Mouse (Mus musculus) limb, embryonic 10.5 days (tissue): ENCODE results near the gene Dgat2. TPM values are rescaled to one million over a fixed set of nuclear protein-coding genes. Genes with fewer than 3 reads are reported as not detected.

ENCODE experiments used
- DNase-seq: peaks from one replicate; pipeline ENCODE4 v3.0.0-alpha.2; 2017; ENCODE audit warnings: low spot score
- H3K27ac ChIP-seq: fragments of 300-500 bp; sonication (generic); 2 replicates; pipeline ENCODE4 v1.5.1; 2016; ENCODE audit warnings: mild to moderate bottlenecking
- H3K27me3 ChIP-seq: fragments of 300-500 bp; sonication (generic); 2 replicates; pipeline ENCODE4 v1.6.1; 2016; ENCODE audit warnings: low read depth, mild to moderate bottlenecking; ENCODE audit not compliant: poor library complexity, severe bottlenecking
- H3K36me3 ChIP-seq: fragments of 300-500 bp; sonication (generic); 2 replicates; pipeline ENCODE4 v1.6.1; 2016; ENCODE audit warnings: mild to moderate bottlenecking, moderate library complexity
- H3K4me1 ChIP-seq: fragments of 300-500 bp; sonication (generic); 2 replicates; pipeline ENCODE4 v1.6.1; 2016
- H3K4me3 ChIP-seq: fragments of 300-500 bp; sonication (generic); 2 replicates; pipeline ENCODE4 v1.5.1; 2016; ENCODE audit warnings: mild to moderate bottlenecking, moderate library complexity
- H3K9me3 ChIP-seq: fragments of 300-500 bp; sonication (generic); replicated peaks from 2 replicates; pipeline ENCODE4 v1.6.1; 2016; ENCODE audit warnings: mild to moderate bottlenecking
- WGBS: fragments of 180-500 bp; shearing (Covaris S2); methylation state at CpG from one replicate; pipeline ENCODE4 v1.1.7; 2016; 5-methylcytosine and 5-hydroxymethylcytosine counted together
- polyA plus RNA-seq: library from polyadenylated mRNA; unstranded; fragments of >200 nt; fragmentation: Nextera tagmentation; extraction: Ambion mirVana; gene quantifications from 2 replicates; pipeline ENCODE4 v1.2.1, GENCODE M21; 2016

The Dgat2 gene
- polyA plus RNA-seq, 1 experiment from 2014 or later = 14.2 TPM

DNA sequence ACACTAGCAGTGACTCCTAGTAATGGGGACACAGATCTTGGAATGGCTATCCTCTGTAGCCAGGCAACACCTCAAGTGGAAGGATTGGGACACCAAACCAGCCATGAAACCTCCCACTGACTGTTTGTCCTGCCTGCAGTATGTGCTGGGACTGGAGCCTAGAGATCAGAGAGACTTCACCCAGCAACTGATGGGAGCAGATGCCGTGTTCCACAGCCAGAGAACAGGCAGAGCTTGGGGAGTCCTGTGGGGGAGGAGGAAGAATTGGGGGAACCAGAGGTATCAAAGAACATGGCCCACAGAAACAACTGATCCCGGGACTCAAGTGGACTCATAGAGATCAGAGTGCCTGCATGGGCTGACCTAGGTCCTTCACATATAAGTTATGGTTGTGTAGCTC lies 31.2 kb upstream of the Dgat2 start:
- WGBS = 81% methylated on average over 2 of the region's 2 CpGs
- H3K27ac ChIP-seq = no peak overlapping the region

DNA sequence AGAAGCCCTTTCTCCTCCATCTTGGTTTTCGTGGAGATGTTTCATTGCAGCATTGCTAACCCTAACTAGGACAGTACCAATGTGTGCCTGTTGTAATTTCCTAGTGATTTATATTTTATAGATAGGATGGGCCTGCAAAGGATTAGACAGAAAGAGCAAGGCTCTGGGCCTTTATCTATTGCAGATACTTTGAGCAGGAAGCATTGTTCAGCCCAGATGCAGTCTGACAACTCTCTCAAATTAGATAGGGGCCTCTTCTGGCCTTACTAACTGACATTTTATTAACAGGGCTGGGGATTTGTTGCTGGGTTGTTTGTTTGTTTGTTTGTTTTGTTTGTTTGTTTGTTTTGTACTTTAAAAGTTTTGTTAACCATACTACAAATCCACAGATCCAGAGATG lies 30.5 kb upstream of the Dgat2 start:
- Histone ChIP-seq H3K9me3 (no peaks in the 10 kb centered on the region), H3K4me3 (no peak overlapping the region), H3K27me3 (no peaks in the 10 kb centered on the region), H3K4me1 (peaks cover 19% of the 10 kb centered on the region), H3K36me3 (peaks cover under 1% of the 10 kb centered on the region; the same call in 1 of the 2 replicates), H3K27ac (no peak overlapping the region)
- DNase-seq = no peak
- 94% methylated on average over 1 of the region's 1 CpGs for WGBS

More for the DNA sequence above, 31.2 kb upstream of the Dgat2 start:
- no peak for DNase-seq
- H3K27me3 ChIP-seq = no peaks in the 10 kb centered on the region
- no peaks in the 10 kb centered on the region for H3K9me3 ChIP-seq
- no peak overlapping the region for H3K4me3 ChIP-seq
- H3K4me1 ChIP-seq = peaks cover 19% of the 10 kb centered on the region
- H3K36me3 ChIP-seq = peaks cover 7% of the 10 kb centered on the region

DNA sequence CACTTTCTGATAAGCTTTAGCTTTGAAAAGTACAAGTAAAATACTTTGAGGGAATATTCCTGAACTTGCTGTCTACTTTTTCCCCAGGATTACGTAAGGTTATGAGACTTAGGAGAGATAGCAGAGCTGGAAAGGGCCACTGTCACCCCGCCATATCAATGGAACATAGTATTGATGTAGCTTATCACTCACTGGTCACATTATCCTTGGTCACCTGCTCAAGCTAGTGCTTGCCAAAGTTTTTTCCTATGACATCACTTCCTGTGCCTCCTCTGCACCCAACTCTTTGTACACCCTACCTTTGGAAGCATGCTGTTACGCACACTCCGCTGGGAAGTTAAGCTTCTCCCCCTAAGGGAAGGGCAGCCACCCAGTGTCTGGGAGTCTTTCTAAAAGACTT lies 26.2 kb upstream of the Dgat2 start:
- Histone ChIP-seq H3K9me3 (no peaks in the 10 kb centered on the region), H3K27ac (no peak overlapping the region), H3K4me1 (no peaks in the 10 kb centered on the region), H3K4me3 (no peak overlapping the region), H3K36me3 (no peaks in the 10 kb centered on the region), H3K27me3 (no peaks in the 10 kb centered on the region)
- DNase-seq = no peak
- 96% methylated on average over 4 of the region's 4 CpGs for WGBS

DNA sequence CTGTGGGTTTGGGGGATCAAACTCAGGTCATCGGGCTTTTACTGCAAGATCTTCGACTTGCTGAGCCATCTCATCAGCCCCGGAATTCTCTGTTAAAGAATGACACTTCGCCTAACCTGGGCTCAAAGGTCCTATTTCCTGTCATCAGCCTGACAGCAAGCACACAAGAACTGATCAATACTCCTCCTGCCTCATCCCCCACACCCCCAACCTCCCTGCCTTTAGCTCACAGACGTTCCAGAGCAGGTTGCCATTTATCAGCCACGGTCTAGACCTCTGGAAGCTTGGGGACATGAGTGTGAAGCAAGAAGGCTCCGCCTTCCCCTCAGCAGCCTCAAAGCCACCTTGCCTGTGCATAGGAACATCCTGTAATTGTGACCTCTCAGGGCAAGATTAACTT lies 23.8 kb upstream of the Dgat2 start:
- H3K27ac ChIP-seq = no peak overlapping the region
- DNase-seq = no peak
- H3K9me3 ChIP-seq = no peaks in the 10 kb centered on the region
- no peaks in the 10 kb centered on the region for H3K27me3 ChIP-seq
- 78% methylated on average over 7 of the region's 7 CpGs for WGBS
- H3K4me3 ChIP-seq = no peak overlapping the region
- no peaks in the 10 kb centered on the region for H3K36me3 ChIP-seq
- H3K4me1 ChIP-seq = no peaks in the 10 kb centered on the region

DNA sequence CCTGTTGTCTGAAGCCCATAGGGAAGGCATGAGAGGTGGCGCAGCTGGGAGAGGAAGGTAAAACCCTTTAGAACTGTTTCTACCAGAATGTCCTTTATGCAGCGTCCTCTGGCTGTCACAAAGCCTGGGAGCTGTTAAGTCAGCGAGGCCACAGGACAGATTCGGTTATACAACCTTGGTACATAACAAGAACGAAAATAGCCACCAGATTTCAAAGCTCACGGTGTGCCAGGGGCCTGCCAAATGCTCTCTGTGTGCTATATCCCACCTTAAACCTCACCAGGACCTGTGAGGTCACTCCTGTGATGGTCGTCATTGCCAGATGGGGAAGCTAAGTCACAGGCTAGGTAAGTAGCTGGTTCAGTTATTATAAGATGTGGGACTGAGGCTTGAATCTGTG lies 19.6 kb upstream of the Dgat2 start:
- Histone ChIP-seq H3K4me3 (no peak overlapping the region), H3K36me3 (no peaks in the 10 kb centered on the region), H3K27ac (no peak overlapping the region), H3K4me1 (peaks cover 10% of the 10 kb centered on the region), H3K27me3 (no peaks in the 10 kb centered on the region), H3K9me3 (no peaks in the 10 kb centered on the region)
- DNase-seq = no peak
- WGBS = 83% methylated on average over 7 of the region's 7 CpGs

DNA sequence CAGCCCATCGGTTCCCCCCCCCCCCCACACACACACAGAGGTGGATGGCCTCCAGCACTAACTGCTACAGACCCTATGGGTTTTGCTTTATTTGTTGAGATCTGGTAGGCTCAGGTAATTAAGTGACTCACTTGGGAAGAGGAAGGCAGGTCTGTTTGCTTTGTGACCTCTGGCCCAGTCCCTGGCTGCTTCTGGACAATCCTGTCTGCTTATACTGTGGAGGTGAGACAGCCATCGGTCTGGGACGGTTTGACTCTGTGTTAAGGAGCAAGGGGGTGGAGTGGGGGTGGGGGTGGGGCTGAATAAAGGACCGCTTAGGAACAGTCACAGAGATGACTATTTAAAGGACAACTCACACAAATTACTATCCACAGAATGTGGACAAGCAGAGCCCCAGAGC lies 17.8 kb upstream of the Dgat2 start:
- 21% methylated on average over 4 of the region's 4 CpGs for WGBS
- H3K4me1 ChIP-seq = peaks cover 10% of the 10 kb centered on the region

DNA sequence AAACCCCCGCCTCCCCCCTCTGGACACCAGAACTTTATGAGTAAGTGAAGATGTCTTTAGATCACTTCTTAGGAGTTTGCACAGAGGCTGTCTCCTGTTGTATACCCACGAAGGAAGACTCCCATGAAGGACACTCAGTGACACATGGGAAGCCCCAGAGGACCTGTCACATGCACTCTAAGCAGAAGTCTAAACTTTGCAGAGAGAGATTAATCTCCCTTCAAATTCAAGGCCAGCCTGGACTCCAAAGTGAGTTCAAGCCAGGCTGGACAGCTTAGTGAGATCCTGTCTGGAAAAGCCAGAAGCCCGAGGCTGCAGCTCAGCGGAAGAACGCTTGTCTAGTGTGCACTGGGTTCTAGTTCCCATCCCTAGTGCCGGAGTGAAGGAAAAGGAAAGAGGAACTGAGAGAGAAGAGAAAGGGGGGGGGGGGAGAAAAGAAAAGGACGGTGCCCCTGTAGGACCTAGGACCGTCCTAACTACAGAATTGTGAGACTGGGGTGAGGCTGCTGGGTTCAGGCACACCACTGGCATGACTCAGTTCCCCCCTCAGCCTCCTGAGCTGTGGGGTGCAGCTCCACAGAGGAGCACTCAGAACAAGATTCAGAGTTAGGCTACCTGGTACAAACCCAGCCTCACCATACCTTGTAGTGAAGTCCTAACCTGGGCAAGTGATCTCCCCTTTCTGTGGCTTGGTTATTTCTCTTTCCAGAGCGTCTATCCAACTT lies 17.1 kb upstream of the Dgat2 start:
- H3K4me1 ChIP-seq = peaks cover 10% of the 10 kb centered on the region
- H3K9me3 ChIP-seq = no peaks in the 10 kb centered on the region
- no peaks in the 10 kb centered on the region for H3K27me3 ChIP-seq
- WGBS = 86% methylated on average over 9 of the region's 9 CpGs
- H3K36me3 ChIP-seq = no peaks in the 10 kb centered on the region
- DNase-seq = no peak
- H3K27ac ChIP-seq = no peak overlapping the region
- H3K4me3 ChIP-seq = no peak overlapping the region

More for the DNA sequence above, 17.8 kb upstream of the Dgat2 start:
- no peak overlapping the region for H3K4me3 ChIP-seq
- no peaks in the 10 kb centered on the region for H3K27me3 ChIP-seq
- H3K36me3 ChIP-seq = no peaks in the 10 kb centered on the region
- no peak overlapping the region for H3K27ac ChIP-seq
- no peaks in the 10 kb centered on the region for H3K9me3 ChIP-seq
- no peak for DNase-seq

DNA sequence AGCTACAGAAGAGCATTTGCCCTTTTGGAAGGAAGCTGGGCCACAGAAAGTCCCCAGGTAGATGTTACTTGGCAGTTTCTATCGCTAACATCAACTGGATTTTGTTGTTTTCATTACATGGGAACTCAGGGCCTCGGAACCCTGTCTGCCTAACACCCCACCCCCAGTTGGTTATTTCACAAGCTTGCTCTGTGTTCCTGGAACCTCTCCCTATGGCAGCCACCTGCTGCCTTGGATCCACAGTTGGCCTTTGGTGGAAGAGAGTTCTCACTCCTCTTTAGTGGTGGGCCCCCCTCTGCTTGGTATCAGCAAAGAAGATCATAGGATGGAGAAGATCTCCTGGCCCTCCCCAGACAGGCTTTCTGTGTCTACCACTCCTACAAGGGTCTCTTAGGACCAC lies 16.3 kb upstream of the Dgat2 start:
- DNase-seq = no peak
- Histone ChIP-seq H3K4me1 (peaks cover 10% of the 10 kb centered on the region), H3K27me3 (no peaks in the 10 kb centered on the region), H3K27ac (no peak overlapping the region), H3K4me3 (no peak overlapping the region), H3K36me3 (no peaks in the 10 kb centered on the region), H3K9me3 (no peaks in the 10 kb centered on the region)
- 92% methylated on average over 2 of the region's 2 CpGs for WGBS

DNA sequence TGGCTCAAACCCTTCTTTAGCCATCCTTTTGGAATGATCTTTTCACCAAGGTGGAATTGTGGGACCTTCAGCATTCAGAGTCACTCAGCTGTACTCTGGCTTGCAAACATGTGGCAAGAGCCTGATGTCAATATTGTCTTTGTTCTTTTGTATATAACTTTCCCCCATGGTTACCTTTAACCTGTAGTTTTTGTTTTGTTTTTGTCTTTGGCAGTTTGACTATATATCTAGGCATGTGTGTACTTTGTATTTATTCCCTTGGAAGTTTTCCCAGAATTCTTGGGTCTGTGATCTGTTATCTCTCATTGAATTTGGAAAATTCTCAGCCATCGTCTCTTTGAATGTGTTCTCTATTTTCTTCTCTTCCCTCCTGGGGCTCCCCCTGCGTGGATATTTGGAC lies 12.0 kb upstream of the Dgat2 start:
- no peak overlapping the region for H3K27ac ChIP-seq
- 94% methylated on average over 2 of the region's 2 CpGs for WGBS
- H3K9me3 ChIP-seq = no peaks in the 10 kb centered on the region
- no peaks in the 10 kb centered on the region for H3K4me1 ChIP-seq
- H3K4me3 ChIP-seq = no peak overlapping the region
- no peaks in the 10 kb centered on the region for H3K36me3 ChIP-seq
- DNase-seq = no peak
- H3K27me3 ChIP-seq = no peaks in the 10 kb centered on the region

DNA sequence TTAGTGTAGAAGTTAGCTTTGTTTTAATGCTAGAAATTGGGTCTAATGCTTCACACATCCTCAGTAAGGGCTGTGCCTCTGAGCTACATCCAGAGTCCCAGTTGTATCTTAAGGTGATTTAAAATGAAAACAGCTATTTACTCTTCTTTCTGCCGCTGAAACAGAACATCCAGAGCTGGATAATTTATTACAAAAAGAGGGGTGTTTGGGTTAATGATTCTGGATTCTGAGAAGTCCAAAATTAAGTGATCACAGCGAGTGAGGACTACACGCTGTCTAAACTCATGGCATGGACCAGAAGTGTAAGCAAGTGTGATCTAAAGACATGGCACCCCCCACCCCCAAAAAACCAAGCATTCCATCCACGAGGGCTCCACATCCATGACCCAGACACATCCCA lies 11.4 kb upstream of the Dgat2 start:
- H3K27me3 ChIP-seq = no peaks in the 10 kb centered on the region
- H3K9me3 ChIP-seq = no peaks in the 10 kb centered on the region
- H3K36me3 ChIP-seq = no peaks in the 10 kb centered on the region
- no peak overlapping the region for H3K4me3 ChIP-seq
- no peaks in the 10 kb centered on the region for H3K4me1 ChIP-seq
- no peak overlapping the region for H3K27ac ChIP-seq
- no peak for DNase-seq
- WGBS = 90% methylated on average over 4 of the region's 4 CpGs

DNA sequence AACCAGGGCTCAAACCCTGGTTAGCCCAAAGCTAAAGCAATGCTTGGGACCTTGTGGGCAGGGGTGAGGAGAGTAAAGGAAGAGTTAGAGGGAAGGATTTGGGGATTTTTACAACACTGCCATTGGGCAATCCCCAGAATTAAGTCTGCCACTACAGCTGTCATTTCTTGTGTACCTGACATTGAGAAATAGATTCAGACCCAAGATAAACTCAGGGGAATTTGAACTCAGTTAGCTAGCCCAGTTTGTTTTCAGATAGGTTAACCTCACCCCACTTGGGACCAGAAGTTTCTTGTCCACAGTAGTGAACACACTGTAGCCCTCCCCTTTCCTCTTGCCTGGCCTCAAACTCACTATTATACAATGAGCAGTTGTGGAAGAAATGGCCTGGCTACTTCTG lies 8.9 kb upstream of the Dgat2 start:
- H3K27ac ChIP-seq = no peak overlapping the region
- H3K27me3 ChIP-seq = no peaks in the 10 kb centered on the region
- no peak overlapping the region for H3K4me3 ChIP-seq
- no peaks in the 10 kb centered on the region for H3K9me3 ChIP-seq
- H3K36me3 ChIP-seq = no peaks in the 10 kb centered on the region
- no peak for DNase-seq
- no peaks in the 10 kb centered on the region for H3K4me1 ChIP-seq

DNA sequence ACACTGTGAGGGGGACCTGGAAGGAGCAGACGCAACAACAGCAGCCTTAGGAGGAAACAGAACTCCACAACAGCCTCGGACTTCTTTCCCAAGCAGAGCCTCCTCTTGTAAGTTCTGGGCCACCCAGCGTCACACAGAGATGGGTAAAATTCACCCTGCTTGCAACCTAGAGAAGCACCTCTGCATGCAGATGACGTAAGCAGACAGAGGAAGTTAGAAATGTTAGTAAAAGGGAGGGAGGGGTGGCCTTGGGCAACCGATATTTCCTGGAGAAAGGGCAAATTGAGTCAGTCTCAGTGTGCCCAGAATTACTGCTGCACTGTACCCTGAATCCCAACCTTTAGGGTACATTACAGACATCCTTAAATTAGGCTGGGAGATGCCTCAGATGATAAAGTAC lies 7.4 kb upstream of the Dgat2 start:
- H3K36me3 ChIP-seq = no peaks in the 10 kb centered on the region
- 76% methylated on average over 5 of the region's 5 CpGs for whole genome bisulfite sequencing
- H3K4me3 ChIP-seq = no peak overlapping the region
- H3K9me3 ChIP-seq = no peaks in the 10 kb centered on the region
- no peak overlapping the region for H3K27ac ChIP-seq
- no peak for DNase-seq
- no peaks in the 10 kb centered on the region for H3K27me3 ChIP-seq
- H3K4me1 ChIP-seq = no peaks in the 10 kb centered on the region

DNA sequence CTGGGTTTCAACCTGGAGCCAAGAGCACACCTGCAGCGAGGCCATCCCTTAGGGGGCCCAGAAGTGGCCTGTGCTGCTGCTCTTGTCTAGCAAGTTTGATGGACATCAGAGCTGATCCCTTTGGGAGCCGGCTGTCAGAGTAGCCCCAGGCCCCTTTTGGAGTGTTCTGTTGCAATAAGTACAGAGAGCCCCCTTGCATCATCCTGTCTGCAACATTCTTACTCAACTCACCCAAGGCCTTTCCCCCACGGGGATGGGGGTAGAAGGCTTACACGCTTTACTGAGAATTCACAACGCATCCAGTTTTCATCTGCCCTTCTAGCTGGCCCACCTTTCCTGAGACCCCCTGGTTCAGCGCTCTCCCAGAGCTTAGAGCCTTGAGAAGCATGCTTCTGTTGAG lies 6.1 kb upstream of the Dgat2 start:
- WGBS = 81% methylated on average over 6 of the region's 6 CpGs
- H3K27ac ChIP-seq = no peak overlapping the region
- H3K36me3 ChIP-seq = no peaks in the 10 kb centered on the region
- H3K27me3 ChIP-seq = peaks cover 7% of the 10 kb centered on the region
- H3K4me1 ChIP-seq = peaks cover under 1% of the 10 kb centered on the region; the same call in 1 of the 2 replicates
- no peak overlapping the region for H3K4me3 ChIP-seq
- H3K9me3 ChIP-seq = no peaks in the 10 kb centered on the region
- DNase-seq = no peak

DNA sequence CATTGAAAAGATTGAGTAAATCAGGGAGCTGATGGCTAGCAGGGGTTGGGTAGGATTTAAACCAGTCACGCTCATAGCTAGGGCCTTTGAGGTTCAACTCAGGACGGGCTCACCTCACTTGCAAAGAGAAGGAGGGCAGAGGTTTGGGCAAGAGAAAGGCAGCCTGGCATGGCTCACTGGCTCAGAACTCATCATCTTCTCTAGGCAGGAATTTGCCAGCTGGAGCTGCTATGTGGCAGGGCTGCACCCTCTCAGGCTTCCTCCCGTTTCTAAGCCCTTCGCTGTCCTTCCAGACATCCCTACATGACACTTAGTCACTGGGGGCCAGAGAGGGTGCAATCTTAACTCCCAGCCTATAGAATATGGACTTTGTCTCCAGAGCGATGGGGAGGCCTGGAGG lies 4.9 kb upstream of the Dgat2 start:
- 86% methylated on average over 5 of the region's 5 CpGs for WGBS
- peaks cover 9% of the 10 kb centered on the region for H3K27me3 ChIP-seq
- no peaks in the 10 kb centered on the region for H3K9me3 ChIP-seq
- peaks cover 10% of the 10 kb centered on the region for H3K4me1 ChIP-seq
- DNase-seq = no peak
- H3K36me3 ChIP-seq = no peaks in the 10 kb centered on the region
- no peak overlapping the region for H3K27ac ChIP-seq
- H3K4me3 ChIP-seq = no peak overlapping the region
